Mouse (Mus musculus) lung, postnatal 0 days (tissue): Measurements from ENCODE around the gene Uqcc1.

ENCODE experiments used
- CTCF ChIP-seq: IDR thresholded peaks from 2 replicates; pipeline ENCODE4 v1.5.1; 2016; ENCODE audit warnings: antibody characterized with exemption, mild to moderate bottlenecking
- EP300 ChIP-seq: IDR thresholded peaks from 2 replicates; pipeline ENCODE4 v1.6.1; 2016; ENCODE audit warnings: antibody characterized with exemption, mild to moderate bottlenecking, control low read depth

DNA sequence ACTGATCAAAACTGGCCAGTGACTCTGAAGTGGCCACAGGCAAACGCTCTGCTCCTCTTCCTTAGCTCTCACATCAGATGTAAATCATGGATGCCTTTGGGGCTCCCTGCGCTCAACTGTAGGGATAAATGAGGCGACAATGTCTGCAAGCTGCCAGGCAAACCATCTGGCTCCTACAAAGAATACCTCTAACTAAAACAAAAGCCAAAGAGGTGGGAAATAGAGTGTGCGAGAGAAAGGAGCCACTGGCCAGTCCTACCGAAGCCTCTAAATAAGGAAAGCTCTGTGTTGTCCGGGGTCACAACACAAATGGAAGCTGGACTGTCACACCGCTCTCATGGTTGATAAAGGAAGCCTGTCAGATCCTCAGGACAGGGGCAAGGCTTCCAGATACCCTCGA, 57.6 kb downstream of the Uqcc1 start:
- no peak for TF ChIP-seq CTCF
- no peak for TF ChIP-seq EP300
